Mouse (Mus musculus): ENCODE measurements around the gene Cdkn2b. TPM values are rescaled to one million over a fixed set of nuclear protein-coding genes. Genes with fewer than 3 reads are reported as not detected.
A peak's percentile ranks its signal among the peaks of the same experiment; 100 is the strongest.

The Cdkn2b gene
- polyA plus RNA-seq, 1 experiment from 2014 or later = 23.1 TPM

DNA sequence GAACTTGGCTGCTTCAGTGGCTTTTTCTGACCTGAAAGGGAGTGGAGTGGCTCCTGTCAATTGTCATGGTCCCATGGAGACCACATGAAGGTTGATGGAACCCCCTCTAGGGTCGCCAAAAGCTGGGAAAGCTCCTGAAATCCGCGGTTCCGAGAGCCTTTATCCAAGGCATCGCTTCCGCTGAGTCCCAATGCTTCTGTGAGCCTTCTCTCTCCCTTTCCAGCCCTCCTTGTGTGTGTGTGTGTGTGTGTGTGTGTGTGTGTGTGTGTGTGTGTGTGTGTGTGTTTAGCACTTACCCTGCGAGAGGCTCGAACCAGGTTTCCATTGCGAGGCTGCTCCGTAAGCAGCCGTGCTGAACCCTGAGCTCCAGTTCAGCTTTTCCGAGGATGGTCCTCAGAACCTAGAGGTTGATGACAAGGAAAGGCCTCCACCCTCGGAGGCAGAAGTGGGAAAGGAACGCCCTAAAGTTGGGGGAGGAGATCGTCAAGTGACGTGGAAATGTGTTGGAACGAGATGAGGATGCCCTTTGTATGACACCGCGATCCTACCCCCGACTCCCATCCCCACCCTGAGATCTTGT lies 37.8 kb downstream of the Cdkn2b start:
- no peaks in the 10 kb centered on the region for H3K9me3 ChIP-seq
- H3K4me3 ChIP-seq (replicated peaks) = no peak overlapping the region
- whole genome bisulfite sequencing = 2% methylated on average over 20 of the region's 20 CpGs
- H3K27me3 ChIP-seq (replicated peaks) = peaks cover 71% of the 10 kb centered on the region
- no peak overlapping the region for H3K4me2 ChIP-seq (replicated peaks)
- 0 out of 2 replicates have a peak, but pooled peaks have one; percentile 21 for ATAC-seq
- H3K4me1 ChIP-seq (replicated peaks) = no peaks in the 10 kb centered on the region
- H3K27ac ChIP-seq = no peak overlapping the region
- no peak overlapping the region for H3K9ac ChIP-seq
- no peaks in the 10 kb centered on the region for H3K36me3 ChIP-seq

DNA sequence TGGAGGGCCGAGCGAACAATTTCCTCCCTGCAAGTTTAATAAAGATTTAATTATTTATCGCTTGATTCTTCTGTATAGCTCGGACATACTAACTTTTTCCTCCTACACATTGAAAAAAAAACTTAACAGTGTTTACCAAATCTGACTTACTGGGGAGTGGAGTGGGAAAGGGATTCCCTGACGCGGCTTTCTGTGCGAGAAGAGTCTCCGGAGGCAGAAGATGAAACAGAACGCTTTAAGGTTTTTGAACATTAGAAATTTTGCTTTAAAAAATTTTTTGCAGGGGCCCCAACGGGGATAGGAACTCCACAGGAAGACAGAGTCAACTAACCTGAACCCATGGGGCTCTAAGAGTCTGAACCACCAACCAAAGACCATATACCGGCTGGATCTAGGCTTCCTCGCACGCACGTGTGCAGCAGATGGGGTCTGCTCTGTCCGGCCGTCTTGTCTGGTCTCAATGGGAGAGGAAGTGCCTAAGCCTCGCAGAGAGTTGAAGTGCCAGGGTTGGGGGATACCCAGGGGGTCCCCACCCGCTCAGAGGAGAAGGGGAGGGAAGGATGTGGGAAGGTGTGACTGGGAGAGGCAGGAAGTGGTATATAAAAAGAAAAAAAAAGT lies 38.6 kb downstream of the Cdkn2b start:
- H3K9me3 ChIP-seq = no peaks in the 10 kb centered on the region
- H3K4me2 ChIP-seq (replicated peaks) = no peak overlapping the region
- H3K27ac ChIP-seq = no peak overlapping the region
- no peaks in the 10 kb centered on the region for H3K36me3 ChIP-seq
- peaks cover 63% of the 10 kb centered on the region for H3K27me3 ChIP-seq (replicated peaks)
- H3K4me1 ChIP-seq (replicated peaks) = no peaks in the 10 kb centered on the region
- no peak for ATAC-seq
- 5% methylated on average over 18 of the region's 18 CpGs for WGBS
- no peak overlapping the region for H3K4me3 ChIP-seq (replicated peaks)
- no peak overlapping the region for H3K9ac ChIP-seq

DNA sequence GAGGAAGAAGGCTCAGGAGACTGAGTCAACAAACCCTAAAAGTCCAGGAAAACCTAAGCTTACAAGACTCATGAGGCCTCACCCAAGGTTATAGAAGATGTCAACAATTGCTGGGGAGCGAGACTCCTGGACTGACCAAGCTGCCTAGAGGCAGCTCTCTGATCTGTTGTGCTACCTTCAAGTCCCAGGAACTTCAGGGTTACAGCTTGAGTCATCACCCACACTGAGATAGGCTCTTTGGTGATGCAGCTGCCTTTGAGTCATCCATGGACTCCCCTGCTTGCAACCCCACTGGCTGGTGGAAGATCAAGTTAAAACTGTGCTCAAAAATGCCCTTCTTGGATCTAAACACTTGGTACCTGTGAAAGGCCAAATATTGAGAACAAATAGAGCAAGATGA lies 53.1 kb downstream of the Cdkn2b start:
- H3K4me2 ChIP-seq (replicated peaks) = no peak overlapping the region
- no peak overlapping the region for H3K4me3 ChIP-seq (replicated peaks)
- no peaks in the 10 kb centered on the region for H3K4me1 ChIP-seq (replicated peaks)
- no peaks in the 10 kb centered on the region for H3K27me3 ChIP-seq (replicated peaks)
- H3K36me3 ChIP-seq = no peaks in the 10 kb centered on the region
- H3K27ac ChIP-seq = no peak overlapping the region
- H3K9me3 ChIP-seq = no peaks in the 10 kb centered on the region
- H3K9ac ChIP-seq = no peak overlapping the region
- ATAC-seq = no peak
- WGBS = 85% methylated on average over 1 of the region's 1 CpGs

Other genes with a start within 250 kb of the Cdkn2b start
- gene Mtap, start 173.9 kb downstream of the Cdkn2b start, polyA plus RNA-seq (2015; fragmentation: Nextera tagmentation; extraction: Ambion mirVana) = 53.7 and 60.5 TPM in 2 replicates
- gene Cdkn2a, start 16.4 kb downstream of the Cdkn2b start, polyA plus RNA-seq (2015; fragmentation: Nextera tagmentation; extraction: Ambion mirVana) = not detected in 2 replicates

All from intestine, embryonic 15.5 days (tissue).